Mouse (Mus musculus): ENCODE data around the gene Sugp2. TPM values are rescaled to one million over a fixed set of nuclear protein-coding genes. Genes with fewer than 3 reads are reported as not detected.
A peak's percentile ranks its signal among the peaks of the same experiment; 100 is the strongest.

The Sugp2 gene
- total RNA-seq, 1 experiment = 45.5 TPM

DNA sequence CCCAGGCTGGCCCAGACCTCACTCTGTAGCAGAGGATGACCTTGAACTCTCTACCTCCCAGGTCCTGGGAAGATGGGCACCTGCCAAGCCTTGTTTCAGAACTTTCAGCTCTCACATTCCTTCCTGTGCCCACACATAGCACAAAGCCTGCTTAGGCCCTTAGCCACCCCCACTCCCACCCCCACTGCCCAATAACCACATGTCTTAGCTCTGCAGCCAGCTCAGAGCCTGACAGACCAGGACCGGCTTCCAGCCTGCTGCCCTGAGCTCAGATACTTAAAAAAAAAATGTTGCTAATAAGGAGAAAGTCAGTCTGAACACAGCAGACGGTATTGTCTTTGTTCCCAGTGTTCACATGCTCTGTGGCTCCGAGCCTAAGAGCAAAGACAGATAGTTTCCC, 47.0 kb downstream of the Sugp2 start:
- H3K36me3 ChIP-seq (ENCODE audit: control insufficient read depth, insufficient read depth, low read length, poor library complexity, severe bottlenecking) = peaks cover 12% of the 10 kb centered on the region; the same call in 1 of the 2 replicates
- no peak overlapping the region for H3K27ac ChIP-seq (ENCODE audit: insufficient read depth, low read depth, low read length, poor library complexity, severe bottlenecking)
- in situ Hi-C loops (cut with MboI; ENCODE audit: low sequenced_read_pairs in 2 of 2, unreplicated experiment in 2 of 2) = no loop called here
- H3K9me3 ChIP-seq (ENCODE audit: control insufficient read depth, insufficient read depth, low read depth, low read length) = no peaks in the 10 kb centered on the region
- no peak overlapping the region for H3K9ac ChIP-seq (ENCODE audit: insufficient read depth, low read depth, low read length, poor library complexity, severe bottlenecking)
- no peak for DNase-seq (ENCODE audit: low read depth, low spot score)
- H3K4me1 ChIP-seq (ENCODE audit: control insufficient read depth in 2 of 2, insufficient read depth in 2 of 2, low read length in 2 of 2, poor library complexity in 1 of 2) = peaks cover 4 to 35% of the 10 kb centered on the region in 2 experiments; a peak in 3 of 4 replicates
- TF ChIP-seq HCFC1 (IDR thresholded peaks at IDR 0.05; ENCODE audit: borderline replicate concordance, insufficient read depth, low read length) (no peak), MAFK (IDR thresholded peaks at IDR 0.05; ENCODE audit: insufficient read depth, low read depth, low read length) (no peak), ZNF384 (IDR thresholded peaks at IDR 0.05; ENCODE audit: low read depth, low read length) (no peak), CHD2 (IDR thresholded peaks at IDR 0.05; ENCODE audit: low read depth, low read length) (no peak), ZC3H11A (IDR thresholded peaks at IDR 0.05; ENCODE audit: borderline replicate concordance, low read depth, low read length) (no peak)
- H3K4me3 ChIP-seq (ENCODE audit: insufficient read depth in 1 of 2, low read depth in 1 of 2, low read length in 2 of 2, poor library complexity in 1 of 2, severe bottlenecking in 1 of 2) = no peak overlapping the region

DNA sequence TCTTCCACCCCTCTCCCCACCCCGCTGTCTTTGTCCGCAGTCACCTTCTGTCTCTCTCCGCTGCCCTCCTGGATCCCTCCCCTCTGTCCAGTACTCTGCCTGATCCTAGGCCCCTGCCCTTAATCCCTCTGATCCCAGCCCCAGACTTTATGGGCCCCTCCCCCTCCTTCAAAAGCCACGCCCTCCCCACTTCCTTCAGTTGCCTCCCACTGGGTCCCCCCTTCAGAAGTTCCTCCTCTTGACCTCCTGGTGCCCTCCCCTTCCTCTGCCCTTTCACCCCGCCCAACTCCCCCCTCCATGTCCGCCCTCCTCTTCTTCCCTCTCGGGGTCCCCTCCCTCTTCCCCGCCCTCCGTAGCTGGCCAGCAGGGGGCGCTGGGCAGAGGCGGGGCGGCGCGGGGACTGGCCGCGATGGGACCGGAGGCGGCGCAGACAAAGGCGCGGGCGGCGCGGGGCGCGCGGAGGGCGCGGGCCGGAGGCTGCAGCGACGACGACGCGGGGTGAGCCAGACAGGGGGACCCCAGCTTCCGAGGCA, 48.6 kb downstream of the Sugp2 start, which contains the start of gene Homer3:
TSS of gene Homer3 (plus strand) at position 225 of the 533 bp plus-strand sequence.
- peak within 1 kb of the TSS; percentile 63; the same call in 1 of the 2 replicates for H3K27ac ChIP-seq (ENCODE audit: insufficient read depth, low read depth, low read length, poor library complexity, severe bottlenecking)
- peaks cover 4 to 26% of the 10 kb centered on the region in 2 experiments; a peak in 3 of 4 replicates for H3K4me1 ChIP-seq (ENCODE audit: control insufficient read depth in 2 of 2, insufficient read depth in 2 of 2, low read length in 2 of 2, poor library complexity in 1 of 2)
- peak within 1 kb of the TSS; percentile 91 to 95 for H3K4me3 ChIP-seq (ENCODE audit: insufficient read depth in 1 of 2, low read depth in 1 of 2, low read length in 2 of 2, poor library complexity in 1 of 2, severe bottlenecking in 1 of 2)
- no peak for TF ChIP-seq ZC3H11A (IDR thresholded peaks at IDR 0.05; ENCODE audit: borderline replicate concordance, low read depth, low read length)
- TF ChIP-seq CHD2 (IDR thresholded peaks at IDR 0.05; ENCODE audit: low read depth, low read length) = no peak
- TF ChIP-seq ZNF384 (IDR thresholded peaks at IDR 0.05; ENCODE audit: low read depth, low read length) = no peak
- H3K9me3 ChIP-seq (ENCODE audit: control insufficient read depth, insufficient read depth, low read depth, low read length) = no peaks in the 10 kb centered on the region
- peaks cover 21% of the 10 kb centered on the region; the same call in 1 of the 2 replicates for H3K36me3 ChIP-seq (ENCODE audit: control insufficient read depth, insufficient read depth, low read length, poor library complexity, severe bottlenecking)
- peak within 1 kb of the TSS; percentile 86 for H3K9ac ChIP-seq (ENCODE audit: insufficient read depth, low read depth, low read length, poor library complexity, severe bottlenecking)
- DNase-seq (ENCODE audit: low read depth, low spot score) = peak; percentile 96
- in situ Hi-C loops (cut with MboI; ENCODE audit: low sequenced_read_pairs in 2 of 2, unreplicated experiment in 2 of 2) = no loop called here

DNA sequence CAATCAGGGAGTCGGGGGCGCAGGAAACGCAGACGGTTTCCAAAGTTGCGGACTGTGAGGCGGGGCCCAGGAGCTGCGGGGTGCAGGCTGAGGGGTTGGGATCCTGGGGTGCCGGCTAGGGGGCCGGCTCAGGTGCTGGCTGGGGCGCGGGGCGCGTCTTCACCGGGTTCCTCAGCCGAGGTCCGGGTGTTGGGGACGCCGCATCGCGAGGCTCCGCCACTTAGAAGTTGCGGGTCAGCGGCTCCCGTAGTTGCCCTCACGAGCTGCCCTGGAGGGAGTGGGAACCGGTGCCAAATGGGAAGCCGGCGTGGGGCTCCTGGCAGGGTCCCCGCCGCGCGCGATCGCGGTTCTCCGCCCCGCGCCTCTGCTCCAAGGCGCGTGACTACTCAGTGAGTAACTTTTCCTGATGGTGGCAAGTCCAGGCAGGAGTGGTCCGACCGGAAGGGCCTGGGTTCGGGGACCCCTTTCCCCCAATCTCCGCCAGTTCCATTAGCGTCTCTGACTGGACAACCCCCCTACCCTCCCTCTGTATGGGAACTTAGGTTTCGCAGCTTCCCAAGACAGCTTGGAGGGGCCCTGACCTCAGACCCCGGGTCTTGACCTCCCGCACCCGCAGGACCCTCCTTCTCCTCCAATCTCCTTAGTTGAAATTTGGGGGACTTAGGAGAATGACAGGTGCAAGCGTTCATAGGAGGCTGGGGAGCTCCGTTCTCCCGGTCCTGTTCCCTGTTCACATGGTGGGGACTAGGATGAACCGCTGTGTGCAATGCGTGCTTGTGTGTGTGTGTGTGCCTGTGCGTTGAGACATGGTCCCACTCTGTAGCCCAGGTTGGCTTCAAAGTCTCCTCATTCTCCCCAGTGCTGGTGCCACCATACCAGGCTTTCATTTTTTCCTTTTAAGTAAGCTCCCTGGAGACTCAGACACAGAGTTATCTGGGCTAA, 49.4 kb downstream of the Sugp2 start:
- in situ Hi-C loops (cut with MboI; ENCODE audit: low sequenced_read_pairs in 2 of 2, unreplicated experiment in 2 of 2) = no loop called here
- no peak for TF ChIP-seq MAFK (IDR thresholded peaks at IDR 0.05; ENCODE audit: insufficient read depth, low read depth, low read length)
- no peak for TF ChIP-seq ZNF384 (IDR thresholded peaks at IDR 0.05; ENCODE audit: low read depth, low read length)
- no peak for TF ChIP-seq HCFC1 (IDR thresholded peaks at IDR 0.05; ENCODE audit: borderline replicate concordance, insufficient read depth, low read length)
- no peak for TF ChIP-seq CHD2 (IDR thresholded peaks at IDR 0.05; ENCODE audit: low read depth, low read length)
- TF ChIP-seq ZC3H11A (IDR thresholded peaks at IDR 0.05; ENCODE audit: borderline replicate concordance, low read depth, low read length) = no peak
- Histone ChIP-seq H3K9ac (ENCODE audit: insufficient read depth, low read depth, low read length, poor library complexity, severe bottlenecking) (peak overlapping the region; percentile 86), H3K27ac (ENCODE audit: insufficient read depth, low read depth, low read length, poor library complexity, severe bottlenecking) (peak overlapping the region; percentile 63; the same call in 1 of the 2 replicates), H3K4me3 (ENCODE audit: insufficient read depth in 1 of 2, low read depth in 1 of 2, low read length in 2 of 2, poor library complexity in 1 of 2, severe bottlenecking in 1 of 2) (peak overlapping the region; percentile 91 to 95), H3K4me1 (ENCODE audit: control insufficient read depth in 2 of 2, insufficient read depth in 2 of 2, low read length in 2 of 2, poor library complexity in 1 of 2) (peaks cover 4 to 24% of the 10 kb centered on the region in 2 experiments; a peak in 3 of 4 replicates), H3K36me3 (ENCODE audit: control insufficient read depth, insufficient read depth, low read length, poor library complexity, severe bottlenecking) (peaks cover 22% of the 10 kb centered on the region; the same call in 1 of the 2 replicates), H3K9me3 (ENCODE audit: control insufficient read depth, insufficient read depth, low read depth, low read length) (no peaks in the 10 kb centered on the region)
- no peak for DNase-seq (ENCODE audit: low read depth, low spot score)

DNA sequence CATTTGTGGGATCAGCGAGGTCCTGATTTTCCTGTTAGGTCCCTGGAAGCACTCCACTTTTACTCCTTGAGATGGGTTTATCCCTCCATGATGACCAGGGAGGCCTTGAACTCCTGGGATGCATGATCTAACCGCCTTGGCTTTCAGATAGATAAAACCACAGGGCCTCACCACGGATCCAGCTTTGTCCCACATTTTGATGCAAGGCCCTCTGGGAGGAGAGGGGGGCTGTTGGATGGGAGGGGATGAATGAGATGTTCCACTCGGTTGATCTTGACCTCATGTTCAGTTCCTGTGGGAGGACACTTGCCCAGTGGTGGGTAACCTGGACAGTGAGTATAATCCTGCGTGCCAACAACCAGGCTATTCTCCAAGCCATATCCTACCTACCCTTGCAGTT, 50.4 kb downstream of the Sugp2 start:
- H3K36me3 ChIP-seq (ENCODE audit: control insufficient read depth, insufficient read depth, low read length, poor library complexity, severe bottlenecking) = peaks cover 25% of the 10 kb centered on the region; the same call in 1 of the 2 replicates

More for the DNA sequence above, 50.4 kb downstream of the Sugp2 start:
- Histone ChIP-seq H3K27ac (ENCODE audit: insufficient read depth, low read depth, low read length, poor library complexity, severe bottlenecking) (no peak overlapping the region), H3K4me3 (ENCODE audit: insufficient read depth in 1 of 2, low read depth in 1 of 2, low read length in 2 of 2, poor library complexity in 1 of 2, severe bottlenecking in 1 of 2) (no peak overlapping the region), H3K9me3 (ENCODE audit: control insufficient read depth, insufficient read depth, low read depth, low read length) (no peaks in the 10 kb centered on the region), H3K4me1 (ENCODE audit: control insufficient read depth in 2 of 2, insufficient read depth in 2 of 2, low read length in 2 of 2, poor library complexity in 1 of 2) (peaks cover 4 to 22% of the 10 kb centered on the region in 2 experiments; a peak in 3 of 4 replicates), H3K9ac (ENCODE audit: insufficient read depth, low read depth, low read length, poor library complexity, severe bottlenecking) (no peak overlapping the region)
- no peak for TF ChIP-seq HCFC1 (IDR thresholded peaks at IDR 0.05; ENCODE audit: borderline replicate concordance, insufficient read depth, low read length)
- no peak for TF ChIP-seq ZC3H11A (IDR thresholded peaks at IDR 0.05; ENCODE audit: borderline replicate concordance, low read depth, low read length)
- TF ChIP-seq CHD2 (IDR thresholded peaks at IDR 0.05; ENCODE audit: low read depth, low read length) = no peak
- TF ChIP-seq ZNF384 (IDR thresholded peaks at IDR 0.05; ENCODE audit: low read depth, low read length) = no peak
- no peak for TF ChIP-seq MAFK (IDR thresholded peaks at IDR 0.05; ENCODE audit: insufficient read depth, low read depth, low read length)
- in situ Hi-C loops (cut with MboI; ENCODE audit: low sequenced_read_pairs in 2 of 2, unreplicated experiment in 2 of 2) = no loop called here
- DNase-seq (ENCODE audit: low read depth, low spot score) = no peak
